Mouse (Mus musculus) intestine, postnatal 0 days (tissue): Measurements from ENCODE around the gene Rps19. TPM values are rescaled to one million over a fixed set of nuclear protein-coding genes. Genes with fewer than 3 reads are reported as not detected.

Experiments used
- ATAC-seq: fragments of 200-750 bp; cut with Nextera tagmentation; 2 replicates; pipeline ENCODE4 v1.8.0; 2017; ENCODE audit warnings: mild to moderate bottlenecking, moderate TSS enrichment, moderate library complexity
- H3K27ac ChIP-seq: fragments of 300-500 bp; sonication (generic); 2 replicates; pipeline ENCODE4 v1.5.1; 2014; ENCODE audit warnings: mild to moderate bottlenecking, low read depth, low read length, moderate library complexity
- H3K27me3 ChIP-seq: fragments of 300-500 bp; sonication (generic); replicated peaks from 2 replicates; pipeline ENCODE4 v1.6.1; 2014; ENCODE audit warnings: low read length, mixed read lengths; ENCODE audit not compliant: control insufficient read depth, insufficient read depth
- H3K36me3 ChIP-seq: fragments of 300-500 bp; sonication (generic); 2 replicates; pipeline ENCODE4 v1.6.1; 2014; ENCODE audit warnings: mild to moderate bottlenecking, moderate library complexity; ENCODE audit not compliant: control insufficient read depth, insufficient read depth
- H3K4me1 ChIP-seq: fragments of 300-500 bp; sonication (generic); replicated peaks from 2 replicates; pipeline ENCODE4 v1.6.1; 2014; ENCODE audit warnings: antibody characterized with exemption, low read length, mixed read lengths; ENCODE audit not compliant: control insufficient read depth, insufficient read depth
- H3K4me2 ChIP-seq: fragments of 300-500 bp; sonication (generic); replicated peaks from 2 replicates; pipeline ENCODE4 v1.6.1; 2014; ENCODE audit warnings: low read depth, mild to moderate bottlenecking, moderate library complexity
- H3K4me3 ChIP-seq: fragments of 300-500 bp; sonication (generic); 2 replicates; pipeline ENCODE4 v1.5.1; 2014; ENCODE audit warnings: low read depth, low read length
- H3K9ac ChIP-seq: fragments of 300-500 bp; sonication (generic); 2 replicates; pipeline ENCODE4 v1.6.1; 2014; ENCODE audit warnings: mild to moderate bottlenecking, low read depth, low read length
- H3K9me3 ChIP-seq: fragments of 300-500 bp; sonication (generic); 2 replicates; pipeline ENCODE4 v1.6.1; 2016; ENCODE audit warnings: mixed run types; ENCODE audit not compliant: control insufficient read depth
- CTCF ChIP-seq: sonication (generic); IDR thresholded peaks from 2 replicates; pipeline ENCODE4 v1.5.1; 2016; ENCODE audit warnings: low read depth, mild to moderate bottlenecking, control low read depth, antibody characterized with exemption, moderate library complexity
- WGBS: fragments of 180-500 bp; shearing (Covaris S2); extraction: QIAGEN DNeasy Blood & Tissue Kit; methylation state at CpG from one replicate; pipeline ENCODE4 v1.1.7; 2014; 5-methylcytosine and 5-hydroxymethylcytosine counted together
- polyA plus RNA-seq: library from polyadenylated mRNA; unstranded; fragments of >200 nt; fragmentation: Nextera tagmentation; extraction: Ambion mirVana; gene quantifications from 2 replicates; pipeline ENCODE4 v1.2.1, GENCODE M21; 2015

Rps19 gene
- polyA plus RNA-seq, 1 experiment from 2014 or later, result 1,200 TPM

DNA sequence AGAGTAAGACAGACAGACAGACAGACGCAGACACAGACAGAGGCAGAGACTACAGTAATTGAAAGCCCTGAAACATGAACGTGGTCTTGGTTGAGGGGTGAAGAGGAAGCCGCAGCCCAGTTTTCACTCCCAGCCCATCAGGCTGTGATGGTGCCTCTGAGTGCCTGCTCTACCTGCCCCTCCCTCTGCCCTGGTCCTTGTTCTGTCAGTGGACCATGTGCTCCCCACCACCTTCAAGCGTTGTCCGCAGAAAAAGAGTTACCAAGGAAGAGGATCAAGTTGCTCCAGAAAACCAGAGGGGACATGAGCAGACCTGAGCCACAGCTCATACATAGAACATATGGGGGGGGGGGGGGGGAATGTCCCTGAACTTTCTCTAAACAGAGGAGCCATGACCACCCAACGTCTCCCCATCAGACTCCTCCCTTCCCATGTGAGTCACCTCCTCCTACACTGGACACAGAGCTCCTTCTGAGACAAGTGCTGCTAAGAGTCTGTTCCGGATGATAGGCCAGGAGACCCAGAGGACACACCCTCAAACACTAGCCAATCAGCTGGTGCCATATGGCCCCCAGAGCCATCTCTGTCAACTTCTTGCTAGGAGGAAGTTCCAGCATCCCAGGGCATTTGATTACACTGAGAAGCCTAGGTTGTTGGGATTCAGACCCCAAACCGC, 31.5 kb upstream of the Rps19 start:
- no peaks in the 10 kb centered on the region for H3K4me1 ChIP-seq
- no peak for TF ChIP-seq CTCF
- H3K27me3 ChIP-seq, result no peaks in the 10 kb centered on the region
- no peak for ATAC-seq
- no peak overlapping the region for H3K4me2 ChIP-seq
- H3K27ac ChIP-seq, result no peak overlapping the region
- H3K9ac ChIP-seq, result no peak overlapping the region
- no peak overlapping the region for H3K4me3 ChIP-seq
- H3K9me3 ChIP-seq, result no peaks in the 10 kb centered on the region
- no peaks in the 10 kb centered on the region for H3K36me3 ChIP-seq
- WGBS, result 65% methylated on average over 8 of the region's 8 CpGs

GRCm38 (mm10) chr7:24853233-24853563, 31.0 kb upstream of the Rps19 start:
- Histone ChIP-seq H3K9me3 (no peaks in the 10 kb centered on the region), H3K4me3 (no peak overlapping the region), H3K27ac (no peak overlapping the region), H3K4me2 (no peak overlapping the region), H3K27me3 (no peaks in the 10 kb centered on the region), H3K9ac (no peak overlapping the region), H3K36me3 (no peaks in the 10 kb centered on the region), H3K4me1 (no peaks in the 10 kb centered on the region)
- TF ChIP-seq CTCF, result no peak
- no peak for ATAC-seq

- Histone ChIP-seq H3K4me1 (no peaks in the 10 kb centered on the region), H3K4me3 (no peak overlapping the region), H3K4me2 (no peak overlapping the region), H3K27ac (no peak overlapping the region), H3K36me3 (no peaks in the 10 kb centered on the region), H3K27me3 (no peaks in the 10 kb centered on the region), H3K9me3 (no peaks in the 10 kb centered on the region), H3K9ac (no peak overlapping the region)
- ATAC-seq, result no peak
- TF ChIP-seq CTCF, result no peak
- WGBS, result 34% methylated on average over 7 of the region's 7 CpGs
These were observed 30.5 kb upstream of the Rps19 start for GRCm38 (mm10) chr7:24853695-24854094.

DNA sequence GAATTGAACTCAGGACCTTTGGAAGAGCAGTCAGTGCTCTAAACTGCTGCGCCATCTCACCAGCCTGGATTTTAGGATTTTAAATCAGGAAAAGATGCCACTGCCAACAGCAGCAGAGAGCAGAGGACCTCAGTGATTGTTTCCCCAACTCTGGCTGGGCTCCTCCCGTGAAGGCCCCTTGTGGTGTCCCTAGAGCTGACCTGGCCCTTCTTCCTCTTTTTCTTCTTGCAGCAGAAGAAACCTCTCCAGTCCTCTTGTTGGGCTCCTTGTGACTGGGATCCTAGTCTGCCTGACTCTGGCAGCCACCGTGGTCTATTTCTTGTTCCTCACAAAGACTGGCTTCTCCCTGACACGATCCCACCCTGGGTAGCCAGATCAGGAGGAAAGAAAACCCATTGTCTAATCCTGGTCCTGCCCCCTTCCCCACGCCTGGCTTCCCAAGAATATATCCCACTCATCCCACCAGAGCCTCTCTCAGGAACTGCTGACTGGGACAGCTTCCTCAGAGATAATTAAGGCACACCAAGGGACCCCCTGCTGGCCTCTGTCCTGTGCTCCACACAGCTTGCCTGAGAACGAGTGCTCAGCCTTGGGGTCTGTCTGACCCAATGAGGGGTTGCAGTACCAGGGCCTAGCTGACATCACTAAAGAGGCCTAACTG, 27.6 kb upstream of the Rps19 start:
- H3K36me3 ChIP-seq, result no peaks in the 10 kb centered on the region
- no peak overlapping the region for H3K27ac ChIP-seq
- H3K27me3 ChIP-seq, result no peaks in the 10 kb centered on the region
- ATAC-seq, result no peak
- no peaks in the 10 kb centered on the region for H3K9me3 ChIP-seq
- H3K9ac ChIP-seq, result no peak overlapping the region
- TF ChIP-seq CTCF, result no peak
- WGBS, result 50% methylated on average over 6 of the region's 6 CpGs
- no peaks in the 10 kb centered on the region for H3K4me1 ChIP-seq
- no peak overlapping the region for H3K4me3 ChIP-seq
- no peak overlapping the region for H3K4me2 ChIP-seq

GRCm38 (mm10) chr7:24859234-24859633, 24.9 kb upstream of the Rps19 start:
- H3K27ac ChIP-seq, result no peak overlapping the region
- no peak for ATAC-seq
- H3K27me3 ChIP-seq, result no peaks in the 10 kb centered on the region
- TF ChIP-seq CTCF, result no peak
- H3K9ac ChIP-seq, result no peak overlapping the region
- H3K9me3 ChIP-seq, result no peaks in the 10 kb centered on the region
- no peak overlapping the region for H3K4me3 ChIP-seq
- H3K4me1 ChIP-seq, result no peaks in the 10 kb centered on the region
- H3K4me2 ChIP-seq, result no peak overlapping the region
- WGBS, result 71% methylated on average over 5 of the region's 5 CpGs
- no peaks in the 10 kb centered on the region for H3K36me3 ChIP-seq

GRCm38 (mm10) chr7:24861913-24862312, 22.3 kb upstream of the Rps19 start, which contains the start of gene Gm9844:
Gene Gm9844 (plus strand): TSS chr7:24862213.
- no peak for ATAC-seq
- H3K4me1 ChIP-seq, result no peaks in the 10 kb centered on the region
- no peak within 1 kb of the TSS for H3K27ac ChIP-seq

More at GRCm38 (mm10) chr7:24861913-24862312, 22.3 kb upstream of the Rps19 start, which contains the start of gene Gm9844:
- TF ChIP-seq CTCF, result no peak
- H3K4me2 ChIP-seq, result no peak within 1 kb of the TSS
- no peaks in the 10 kb centered on the region for H3K27me3 ChIP-seq
- H3K9me3 ChIP-seq, result no peaks in the 10 kb centered on the region
- H3K9ac ChIP-seq, result no peak within 1 kb of the TSS
- H3K36me3 ChIP-seq, result no peaks in the 10 kb centered on the region
- WGBS, result 86% methylated on average over 7 of the region's 7 CpGs
- H3K4me3 ChIP-seq, result no peak within 1 kb of the TSS
